Mouse (Mus musculus) adrenal gland, postnatal 36 days (tissue): ENCODE measurements around the gene Ttc16. TPM values are rescaled to one million over a fixed set of nuclear protein-coding genes. Genes with fewer than 3 reads are reported as not detected.

Source experiments
- DNase-seq, 2 experiments: peaks; one replicate each; pipeline ENCODE4 v3.0.0; 2021; ENCODE audit warnings: mixed read lengths in 1 of 2
- total RNA-seq, 2 experiments: library from RNA; stranded (reverse); gene quantifications; 2 replicates each; pipeline ENCODE4 v1.2.3; 2021

Gene Ttc16
- total RNA-seq, 2 experiments from 2014 or later, result 0.10 to 0.20 TPM

DNA sequence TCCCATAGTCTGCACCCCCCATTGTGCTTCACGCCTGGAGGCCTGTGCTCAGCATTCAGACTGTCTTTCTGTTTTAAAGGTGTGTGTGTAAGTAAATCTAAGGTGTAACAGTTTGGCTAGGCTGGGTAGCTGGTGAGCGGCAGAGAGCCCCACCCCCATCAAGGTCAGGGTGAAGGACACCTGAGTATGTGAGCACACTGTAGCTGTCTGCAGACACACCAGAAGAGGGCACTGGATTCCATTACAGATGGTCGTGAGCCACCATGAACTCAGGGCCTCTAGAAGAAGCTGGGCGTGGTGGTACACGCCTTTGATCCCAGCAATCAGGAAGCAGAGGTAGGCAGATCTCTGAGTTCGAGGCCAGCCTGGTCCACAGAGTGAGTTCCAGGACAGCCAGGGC, 6.3 kb upstream of the Ttc16 start:
- DNase-seq, result no peak

DNA sequence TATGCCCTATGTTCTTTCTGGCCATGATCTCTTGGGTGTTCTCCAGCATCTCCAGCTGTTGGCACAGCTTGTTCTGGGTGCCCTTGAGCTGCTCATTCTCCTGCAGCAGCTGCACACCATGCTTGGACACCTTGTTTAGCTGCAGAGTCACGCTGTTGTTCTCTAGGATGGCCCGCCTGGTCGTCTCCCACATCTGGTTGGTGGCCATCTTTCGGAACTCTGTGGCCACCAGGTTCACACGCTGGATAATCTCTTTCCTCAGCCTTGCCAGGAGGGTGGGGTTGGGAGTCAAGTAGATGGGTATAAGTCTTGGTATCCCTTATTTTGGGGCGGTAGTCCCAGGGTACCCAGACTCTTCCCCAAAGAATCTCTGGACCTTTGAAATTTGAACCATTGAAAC, 4.3 kb upstream of the Ttc16 start:
- DNase-seq, result no peak

DNA sequence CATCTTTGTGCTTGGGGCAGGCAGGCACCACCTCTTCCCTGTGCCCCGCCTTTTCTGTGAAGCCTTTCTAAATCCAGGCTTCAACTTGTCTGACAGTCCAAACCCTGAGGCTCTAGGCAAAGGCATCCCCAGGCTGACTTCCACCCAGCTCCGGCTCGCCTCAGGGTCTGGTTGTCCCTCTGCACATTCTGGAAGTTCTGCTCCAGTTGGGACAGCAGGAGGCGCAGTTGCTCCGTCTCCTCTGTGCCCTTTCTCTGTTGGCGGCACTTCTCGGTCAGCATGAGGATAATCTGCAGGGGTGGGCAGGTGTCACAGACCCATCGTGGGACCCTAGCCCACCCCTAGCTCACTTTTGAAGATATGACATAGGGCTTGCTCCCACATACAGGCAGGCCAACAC, 3.7 kb upstream of the Ttc16 start:
- peak; percentile 67 to 70 for DNase-seq

DNA sequence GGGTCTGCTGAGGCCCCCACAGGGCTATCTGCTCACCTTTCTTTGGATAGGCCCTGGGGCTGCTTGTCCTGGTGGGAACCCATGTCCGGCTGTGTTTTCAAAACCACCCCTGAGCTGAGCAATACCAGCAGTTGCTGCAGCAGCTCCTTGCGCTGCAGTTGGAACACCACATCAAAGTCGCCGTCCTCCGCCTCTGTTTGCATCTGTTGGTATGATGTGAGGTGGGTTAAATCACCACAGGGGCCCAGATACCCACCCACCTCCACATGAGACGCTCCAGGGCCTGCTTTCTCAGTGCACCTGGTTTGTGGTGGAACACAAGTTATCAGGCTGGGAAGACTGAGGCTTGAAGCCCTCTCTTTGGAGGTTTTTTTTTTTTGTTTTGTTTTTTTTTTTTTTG, 2.6 kb upstream of the Ttc16 start:
- no peak for DNase-seq

DNA sequence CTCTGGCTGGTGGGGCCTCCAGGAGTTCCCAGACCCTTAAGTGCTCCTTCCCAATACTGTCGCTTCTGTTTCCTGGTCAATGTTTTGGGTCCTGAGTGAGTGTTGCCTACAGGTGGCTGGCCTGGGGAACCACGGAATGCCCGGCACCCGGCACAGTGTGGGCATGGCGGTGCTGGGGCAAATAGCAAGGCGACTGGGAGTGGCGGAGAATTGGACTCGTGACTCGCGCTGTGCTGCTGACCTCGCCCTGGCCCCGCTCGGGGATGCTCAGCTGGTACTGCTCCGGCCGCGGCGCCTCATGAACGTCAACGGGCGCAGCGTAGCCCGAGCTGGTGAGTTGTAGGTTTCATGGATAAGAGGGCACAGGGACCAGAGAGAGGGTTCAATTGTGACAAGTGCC, 759 bp upstream of the Ttc16 start:
- DNase-seq, result peak in 1 of 2 experiments; percentile 18

DNA sequence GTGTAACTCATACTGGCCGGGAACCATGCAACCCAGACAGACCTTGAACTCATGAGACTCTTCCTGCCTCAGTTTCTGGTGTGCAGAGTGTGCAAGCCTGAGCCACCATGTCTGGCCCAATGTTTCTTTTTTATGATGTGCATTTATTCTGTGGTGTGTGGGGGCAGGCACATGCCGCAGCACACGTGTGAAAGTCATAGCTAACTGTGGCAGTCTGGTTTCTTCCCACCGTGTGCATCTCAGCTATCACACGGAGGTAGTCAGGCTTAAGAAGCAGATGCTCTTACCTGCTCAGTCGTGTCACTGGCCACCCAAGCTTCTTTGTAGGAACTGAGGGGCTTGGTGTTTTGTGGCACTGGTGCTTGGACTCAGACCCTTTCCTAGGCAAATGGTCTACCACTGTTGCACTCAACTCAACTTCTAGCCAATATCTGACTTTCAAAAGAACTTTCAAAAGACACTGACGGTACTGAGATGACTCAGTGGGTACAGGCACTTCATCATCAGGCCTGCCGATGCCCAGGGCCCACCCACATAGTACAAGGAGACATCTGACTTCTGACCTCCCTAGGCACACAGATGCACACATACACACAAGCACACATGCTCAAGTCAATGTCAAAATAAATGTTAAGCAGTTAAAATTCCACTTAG, 2.7 kb downstream of the Ttc16 start:
- no peak for DNase-seq

DNA sequence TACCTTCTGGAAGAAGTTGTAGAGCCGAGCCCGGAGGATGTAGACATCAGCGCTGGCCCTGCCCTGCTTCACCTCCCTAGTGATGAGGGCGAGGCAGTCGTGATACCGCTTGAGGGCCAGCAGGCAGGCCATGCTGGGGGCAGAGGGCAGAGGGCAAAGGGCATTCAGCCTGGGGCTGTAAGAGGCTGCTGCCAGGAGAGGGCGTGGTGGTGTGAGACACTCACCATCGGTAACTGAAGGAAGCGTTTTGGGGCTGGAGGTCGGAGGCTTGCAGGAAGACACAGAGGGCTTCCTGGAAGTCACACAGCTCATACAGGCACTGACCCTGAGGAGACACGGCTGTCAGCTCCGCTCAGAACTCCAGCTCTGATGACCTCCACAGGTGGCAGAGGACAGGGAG, 3.5 kb downstream of the Ttc16 start:
- DNase-seq, result no peak

DNA sequence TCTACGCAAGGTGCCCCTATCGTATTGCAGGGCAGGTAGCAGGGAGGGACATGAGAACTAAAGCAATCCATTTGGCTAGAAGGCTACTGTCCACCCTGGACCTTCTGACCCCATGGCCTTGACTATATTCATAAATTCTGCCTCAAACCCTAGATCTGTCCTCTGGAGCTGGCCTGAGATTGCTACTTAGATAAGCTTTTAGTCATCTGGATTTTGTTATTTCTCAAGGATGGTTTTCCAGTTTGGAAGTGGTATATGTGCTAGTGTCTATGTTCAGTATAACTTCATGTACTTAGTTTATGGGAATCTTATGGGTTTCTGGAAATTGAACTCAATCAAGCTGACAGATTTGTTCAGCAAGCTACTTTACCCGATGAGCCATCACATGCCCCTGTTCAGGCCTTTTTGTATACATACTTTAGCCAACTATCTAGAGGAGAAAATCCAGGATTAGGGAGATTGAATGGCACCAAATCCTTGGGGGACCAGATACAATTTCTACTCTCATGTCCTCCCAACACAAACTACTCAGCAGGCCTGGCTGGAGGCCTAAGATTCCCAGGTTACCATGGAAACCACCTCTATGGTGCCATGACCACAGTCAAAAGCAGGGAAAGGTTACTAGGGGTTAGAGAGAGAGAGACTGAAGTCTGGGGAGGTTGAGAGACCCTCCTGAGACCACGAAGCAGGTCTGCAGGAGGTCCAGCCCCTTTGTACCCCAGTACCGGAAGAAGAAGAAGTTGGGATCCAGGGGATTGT, 5.9 kb downstream of the Ttc16 start:
- DNase-seq, result no peak

DNA sequence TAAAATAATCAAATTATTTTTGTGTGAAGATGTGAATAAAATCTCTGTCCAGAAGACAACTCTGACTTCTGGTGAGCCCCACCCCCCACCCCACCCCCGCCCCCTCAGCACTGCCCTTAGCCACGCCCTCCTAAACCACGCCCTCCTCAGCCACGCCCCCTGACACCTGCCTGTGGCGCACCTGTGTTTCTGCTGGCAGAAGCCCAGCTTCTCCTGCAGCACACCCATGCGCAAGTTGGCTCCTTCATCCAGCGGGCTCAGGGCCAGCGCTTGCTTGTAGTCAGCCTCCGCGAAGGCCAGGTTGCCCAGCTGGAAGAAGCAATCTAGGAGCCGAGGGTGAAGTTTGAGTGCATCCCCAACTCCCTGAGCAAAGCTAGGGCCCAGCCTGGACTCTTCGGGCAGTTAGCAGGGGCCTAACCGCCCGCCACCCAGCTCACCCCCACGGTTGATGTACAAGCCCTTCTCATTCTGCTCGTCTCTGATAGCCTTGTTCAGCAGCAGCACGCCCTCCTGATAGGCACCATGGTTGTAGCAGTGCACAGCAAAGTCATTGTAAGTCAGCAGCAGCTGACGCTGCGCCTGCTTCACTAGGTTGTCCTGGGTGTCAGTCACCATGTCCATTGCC, 6.7 kb downstream of the Ttc16 start:
- no peak for DNase-seq

DNA sequence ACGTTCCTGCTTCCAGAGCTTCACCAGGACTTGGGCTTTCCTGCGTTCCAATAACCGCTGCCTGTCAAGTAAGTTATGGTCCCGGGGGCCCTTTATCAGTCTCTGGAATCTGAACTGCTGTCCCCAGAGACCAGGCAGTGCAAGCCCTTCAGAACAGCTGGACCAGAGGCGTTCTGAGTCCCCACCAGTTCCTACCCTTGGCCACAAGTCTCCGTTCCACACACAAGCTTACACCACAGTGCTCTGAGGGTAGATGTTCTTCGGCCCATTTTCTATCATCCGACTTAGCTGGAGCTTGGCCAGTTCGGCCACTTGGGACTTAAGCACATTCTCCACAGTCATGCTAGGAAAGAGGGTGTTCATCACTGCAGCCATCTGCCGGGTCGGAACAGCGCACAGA, 8.2 kb downstream of the Ttc16 start:
- DNase-seq, result no peak

DNA sequence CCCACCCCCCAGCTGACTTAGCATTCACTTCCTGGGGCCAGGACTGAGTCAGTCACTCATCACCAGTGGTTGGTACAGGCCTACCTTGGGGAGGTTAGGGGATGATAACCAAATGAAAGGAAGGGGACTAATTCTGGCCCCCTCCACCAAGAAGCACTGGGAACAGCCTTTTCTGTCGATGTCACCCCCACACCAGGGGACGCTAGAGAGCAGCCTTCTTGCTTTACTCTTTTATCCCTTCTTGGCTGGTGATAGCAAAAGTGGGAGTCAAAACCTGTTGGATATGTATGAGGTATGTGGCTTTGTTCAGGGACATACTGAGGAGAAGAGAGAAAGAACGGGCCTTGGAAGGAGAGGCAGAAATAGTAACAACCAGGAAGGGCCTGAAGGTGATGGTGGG, 12.1 kb downstream of the Ttc16 start:
- no peak for DNase-seq

DNA sequence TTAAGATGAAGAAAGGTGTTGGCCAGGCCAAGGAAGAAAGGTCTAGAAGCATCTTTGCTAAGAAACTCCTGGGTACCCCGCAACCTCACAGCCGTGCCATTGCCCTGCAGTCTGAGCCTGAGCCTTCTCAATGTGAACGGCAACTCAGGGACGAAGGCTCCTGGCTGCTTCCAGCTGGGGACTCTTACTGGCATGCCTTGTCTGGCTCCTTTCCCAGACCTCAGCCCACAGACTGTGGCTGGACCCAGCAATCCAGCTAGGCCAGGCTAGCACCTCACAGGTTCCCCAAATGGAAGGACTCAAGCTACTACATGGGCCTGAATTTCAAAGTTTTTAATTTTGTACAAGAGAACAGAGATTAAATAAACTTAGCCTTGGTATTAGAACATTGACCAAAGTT, 13.6 kb downstream of the Ttc16 start:
- no peak for DNase-seq

DNA sequence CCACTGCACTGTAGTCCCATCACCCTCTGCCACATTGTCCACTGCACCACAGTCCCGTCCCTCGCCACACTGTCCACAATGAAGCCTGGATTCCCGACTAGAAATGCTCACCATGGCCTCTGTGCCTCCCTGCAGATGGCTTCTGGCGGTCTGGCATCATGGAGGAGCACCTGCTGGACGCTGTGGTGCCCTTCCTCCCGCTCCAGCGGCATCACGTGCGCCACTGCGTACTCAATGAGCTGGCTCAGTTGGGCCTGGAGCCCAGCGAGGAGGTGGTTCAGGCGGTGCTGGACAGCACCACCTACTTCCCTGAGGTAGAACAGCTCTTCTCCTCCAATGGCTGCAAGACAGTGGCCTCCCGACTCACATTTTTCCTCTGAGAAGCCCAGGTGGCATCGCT, 14.1 kb downstream of the Ttc16 start:
- no peak for DNase-seq

DNA sequence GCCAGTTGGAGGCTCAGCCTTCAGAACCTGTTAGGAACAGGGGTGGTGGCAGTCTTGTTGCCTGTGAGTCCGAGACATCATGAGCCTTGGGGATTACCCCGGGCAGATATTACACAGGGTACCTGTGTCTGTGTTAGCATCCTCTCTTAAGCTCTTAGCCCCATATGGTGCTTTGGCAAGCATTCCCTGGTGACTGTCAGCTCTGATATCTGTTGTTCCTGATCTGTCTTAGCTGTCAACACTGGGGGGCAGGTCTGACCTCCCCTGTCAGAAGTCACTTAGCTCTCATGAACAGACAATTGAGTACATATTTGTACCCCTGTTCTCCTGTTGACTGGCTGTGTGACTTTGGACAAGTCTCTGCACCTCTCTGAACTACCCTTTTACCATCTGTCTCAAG, 16.4 kb downstream of the Ttc16 start:
- DNase-seq, result no peak

DNA sequence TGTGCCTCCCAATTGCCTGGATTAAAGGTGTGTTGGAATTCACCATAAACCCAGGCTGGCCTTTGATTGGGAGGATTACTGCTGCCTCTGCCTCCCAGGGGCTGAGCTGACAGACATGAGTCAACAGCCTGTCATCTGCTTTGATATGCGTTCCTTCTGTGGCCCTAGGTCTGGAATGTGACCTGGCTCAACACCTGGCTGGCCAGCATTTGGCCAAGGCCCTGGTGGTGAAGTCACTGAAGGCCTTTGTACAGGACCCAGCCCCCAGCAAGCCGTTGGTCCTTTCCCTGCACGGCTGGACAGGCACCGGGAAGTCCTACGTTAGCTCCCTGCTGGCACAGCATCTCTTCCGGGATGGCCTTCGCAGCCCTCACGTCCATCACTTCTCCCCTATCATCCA, 16.9 kb downstream of the Ttc16 start:
- no peak for DNase-seq

DNA sequence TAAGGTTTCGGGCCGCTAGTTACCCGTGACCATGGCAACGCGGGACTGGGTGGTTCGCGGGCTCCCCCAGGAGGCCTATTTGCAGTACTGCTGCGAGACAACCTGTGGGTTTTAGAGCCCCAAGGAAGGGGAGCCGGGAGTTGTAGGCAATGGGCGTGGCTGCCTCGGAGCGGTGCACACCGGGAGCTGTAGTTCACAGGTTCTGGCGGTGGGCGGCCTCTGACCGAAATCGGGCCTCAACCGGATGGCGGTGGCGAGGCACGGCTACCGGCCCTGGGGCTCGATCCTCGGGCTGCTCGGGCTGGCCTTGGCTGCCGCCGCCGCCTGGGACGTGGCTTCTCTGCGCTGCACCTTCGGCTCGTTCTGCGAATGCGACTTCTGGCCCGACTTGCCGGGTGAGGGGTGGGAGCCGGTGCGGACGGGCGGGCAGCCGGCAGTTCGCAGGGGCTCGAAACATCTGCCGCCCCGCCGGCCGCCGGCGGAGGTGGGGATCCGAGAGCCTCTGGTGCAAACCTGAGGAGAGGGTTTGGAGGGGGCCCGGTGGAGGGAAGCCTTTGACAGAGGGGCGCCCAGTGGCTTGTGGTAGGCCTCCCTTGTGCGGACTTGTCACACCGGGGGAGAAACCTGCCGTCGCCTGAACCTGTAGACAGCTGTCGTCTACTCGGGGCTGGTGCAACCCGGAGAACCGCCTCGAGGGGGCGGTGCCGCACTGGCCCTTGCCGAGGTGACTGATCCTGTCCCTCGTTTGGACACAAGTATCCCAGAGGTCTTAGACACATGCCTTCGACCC, 18.2 kb downstream of the Ttc16 start, which contains the start of gene Tor2a:
Tor2a (plus strand) TSS at position 179 of the 790 bp plus-strand sequence.
- DNase-seq, result peak; percentile 98

DNA sequence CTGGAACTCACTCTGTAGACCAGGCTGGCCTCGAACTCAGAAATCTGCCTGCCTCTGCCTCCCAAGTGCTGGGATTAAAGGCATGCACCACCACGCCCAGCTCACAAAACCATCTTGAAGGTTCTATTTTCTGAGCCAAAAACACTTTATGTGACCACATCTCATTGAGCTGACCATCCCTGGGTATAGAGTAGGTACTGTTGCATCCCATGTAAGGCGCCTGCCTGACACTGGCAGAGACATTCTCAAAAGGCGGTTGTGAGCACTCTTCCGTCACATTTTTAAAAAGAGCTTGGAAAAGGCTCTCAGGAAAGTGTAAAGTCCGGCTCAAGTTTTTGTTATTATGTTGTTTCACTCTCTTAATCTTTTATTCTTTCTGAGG, 18.8 kb downstream of the Ttc16 start:
- DNase-seq, result no peak

DNA sequence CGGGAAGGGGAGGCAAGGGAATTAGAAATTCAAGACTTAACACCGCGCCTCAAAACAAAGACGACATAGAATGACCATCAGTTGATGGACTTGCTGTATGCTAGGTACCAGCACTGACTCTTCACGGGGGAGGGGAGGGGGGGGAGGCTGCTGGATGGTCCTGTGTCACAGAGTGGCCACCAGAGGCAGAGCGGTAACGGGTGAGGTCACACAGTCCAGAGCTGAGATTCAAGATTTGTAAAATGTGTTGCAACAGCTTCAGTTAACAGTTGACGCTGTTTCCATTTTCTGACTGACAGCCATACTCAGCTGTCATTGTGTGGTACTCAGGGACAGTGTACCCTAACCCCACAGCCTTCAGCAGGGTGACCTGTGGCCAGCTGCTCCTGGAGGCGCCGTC, 23.3 kb downstream of the Ttc16 start:
- DNase-seq, result no peak

DNA sequence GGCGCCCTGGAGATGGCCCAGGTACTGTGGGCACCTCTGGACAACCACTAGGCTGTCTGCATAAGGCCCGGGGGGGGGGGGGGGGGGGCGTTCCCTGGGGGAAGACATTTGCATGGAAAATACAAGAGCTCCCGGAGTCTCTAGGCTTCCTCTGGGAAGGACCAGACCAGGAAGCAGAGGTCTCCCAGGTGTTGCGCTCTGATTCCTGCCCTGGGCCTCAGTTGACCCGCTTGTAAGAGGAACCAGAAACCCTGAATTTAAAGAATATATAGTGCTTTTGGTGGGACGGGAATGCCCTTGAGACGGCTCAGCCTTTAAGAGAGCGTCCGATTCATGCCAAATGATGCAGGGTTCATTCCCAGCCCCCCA, 23.8 kb downstream of the Ttc16 start:
- DNase-seq, result no peak

DNA sequence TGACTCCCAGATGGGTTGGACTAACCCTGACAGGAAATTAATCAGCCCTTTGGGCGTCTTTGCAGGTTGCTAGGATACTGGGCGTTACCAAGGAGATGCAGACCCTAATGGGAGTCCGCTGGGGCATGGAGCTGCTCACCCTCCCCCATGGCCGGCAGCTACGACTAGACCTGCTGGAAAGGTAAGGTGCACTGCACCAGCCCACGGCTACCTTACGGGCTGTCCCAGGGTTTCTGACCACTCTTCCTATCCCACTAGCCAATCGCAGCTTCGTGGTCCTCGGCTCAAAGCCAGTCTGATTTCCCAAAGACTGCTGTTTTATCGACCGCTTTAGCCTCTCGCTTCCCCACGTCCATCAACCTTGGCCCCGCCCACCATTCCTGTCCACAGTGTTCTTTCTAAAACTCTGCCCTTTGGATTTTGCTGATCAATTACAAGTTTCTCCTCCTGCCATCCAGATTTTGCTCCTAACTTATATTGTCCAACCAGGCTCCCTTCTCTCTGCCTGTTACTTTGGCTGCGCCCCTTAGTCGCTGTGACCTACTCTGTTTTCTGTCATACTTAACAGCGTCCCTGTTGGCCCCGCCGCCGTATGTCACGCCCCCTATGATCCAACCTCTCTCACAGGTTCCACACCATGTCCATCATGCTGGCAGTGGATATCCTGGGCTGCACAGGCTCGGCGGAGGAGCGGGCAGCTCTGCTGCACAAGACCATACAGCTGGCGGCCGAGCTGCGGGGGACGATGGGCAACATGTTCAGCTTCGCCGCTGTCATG, 24.4 kb downstream of the Ttc16 start:
- peak; percentile 84 to 85 for DNase-seq

DNA sequence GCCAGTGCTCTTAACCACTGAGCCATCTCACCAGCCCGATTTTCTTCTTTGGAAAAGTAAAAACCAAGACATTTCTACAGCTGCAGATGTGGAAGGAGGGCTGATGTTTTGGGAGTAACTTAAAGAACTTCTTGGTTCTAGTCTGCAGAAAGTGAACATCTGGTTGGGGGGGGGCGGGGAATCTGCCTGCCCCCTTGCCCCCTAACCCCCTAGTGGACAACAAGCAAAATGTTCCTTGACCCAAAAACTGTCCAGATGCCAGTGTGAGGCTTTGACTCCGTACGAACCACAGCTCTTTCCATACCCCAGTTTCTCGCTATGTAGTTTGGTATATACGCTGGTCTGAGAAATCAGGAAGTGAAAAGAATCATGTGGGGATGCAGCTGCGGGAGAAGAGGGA, 25.2 kb downstream of the Ttc16 start:
- DNase-seq, result no peak

DNA sequence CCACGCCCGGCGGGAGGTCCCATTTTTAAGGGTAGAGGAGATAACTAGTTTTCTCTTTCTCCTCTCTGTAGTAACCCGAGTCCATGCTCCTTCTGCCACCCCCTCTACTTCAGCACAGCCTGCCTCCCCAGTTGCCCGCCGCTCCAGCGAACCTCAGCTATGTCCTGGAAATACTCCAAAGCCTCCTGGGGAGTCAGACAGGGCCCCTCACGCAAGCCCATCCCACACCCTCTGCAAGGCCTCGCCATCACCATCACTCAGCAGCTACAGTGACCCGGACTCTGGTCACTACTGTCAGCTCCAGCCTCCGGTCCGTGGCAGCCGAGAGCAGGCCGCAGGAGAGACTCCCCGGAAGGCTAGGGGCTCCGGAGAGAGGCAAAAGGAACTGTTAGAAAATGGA, 26.4 kb downstream of the Ttc16 start:
- DNase-seq, result no peak
